Mouse (Mus musculus) liver, embryonic 14.5 days (tissue): ENCODE measurements around the gene Nfia. TPM values are rescaled to one million over a fixed set of nuclear protein-coding genes. Genes with fewer than 3 reads are reported as not detected.

ENCODE experiments used
- ATAC-seq: fragments of 200-750 bp; cut with Nextera tagmentation; 2 replicates; pipeline ENCODE4 v1.8.0; 2017; ENCODE audit warnings: moderate number of reproducible peaks, mild to moderate bottlenecking, moderate library complexity; ENCODE audit not compliant: insufficient read depth
- DNase-seq, 3 experiments: peaks; one replicate each; pipeline ENCODE4 v3.0.0-alpha.2; 2012 to 2013; ENCODE audit warnings: low read depth in 3 of 3, low spot score in 3 of 3
- H3K27ac ChIP-seq: fragments of 300-500 bp; sonication (generic); 2 replicates; pipeline ENCODE4 v1.5.1; 2014; ENCODE audit warnings: moderate library complexity, mild to moderate bottlenecking, control low read depth, inconsistent platforms
- H3K27me3 ChIP-seq: fragments of 300-500 bp; sonication (generic); 2 replicates; pipeline ENCODE4 v1.6.1; 2014; ENCODE audit warnings: mild to moderate bottlenecking, low read length, moderate library complexity; ENCODE audit not compliant: control insufficient read depth, insufficient read depth
- H3K36me3 ChIP-seq: fragments of 300-500 bp; sonication (generic); replicated peaks from 2 replicates; pipeline ENCODE4 v1.6.1; 2014; ENCODE audit warnings: low read depth; ENCODE audit not compliant: control insufficient read depth, insufficient read depth
- H3K4me1 ChIP-seq, 2 experiments: fragments of 200-500 bp in 1 of 2; fragments of 300-500 bp in 1 of 2; sonication (generic) in 1 of 2; replicated peaks; 2 replicates each; pipeline ENCODE4 v1.6.1; 2012 to 2014; ENCODE audit warnings: antibody characterized with exemption in 1 of 2, inconsistent platforms in 1 of 2, low read length in 1 of 2; ENCODE audit not compliant: control insufficient read depth in 2 of 2, insufficient read depth in 2 of 2
- H3K4me2 ChIP-seq: fragments of 300-500 bp; sonication (generic); 2 replicates; pipeline ENCODE4 v1.6.1; 2014; ENCODE audit warnings: low read depth, mild to moderate bottlenecking, control low read depth, moderate library complexity
- H3K4me3 ChIP-seq, 2 experiments: fragments of 200-500 bp in 1 of 2; fragments of 300-500 bp in 1 of 2; sonication (generic) in 1 of 2; 2 replicates each; pipeline ENCODE4 v1.5.1; 2012 to 2014; ENCODE audit warnings: low read depth in 2 of 2, low read length in 2 of 2, mild to moderate bottlenecking in 2 of 2, control low read depth in 1 of 2, inconsistent platforms in 1 of 2, moderate library complexity in 1 of 2; ENCODE audit not compliant: insufficient read depth in 1 of 2
- H3K9ac ChIP-seq: fragments of 300-500 bp; sonication (generic); replicated peaks from 2 replicates; pipeline ENCODE4 v1.6.1; 2014; ENCODE audit warnings: mild to moderate bottlenecking, control low read depth, moderate library complexity
- H3K9me3 ChIP-seq: fragments of 300-500 bp; sonication (generic); 2 replicates; pipeline ENCODE4 v1.6.1; 2016; ENCODE audit warnings: low read length, mixed read lengths; ENCODE audit not compliant: control insufficient read depth
- CTCF ChIP-seq: IDR thresholded peaks from 2 replicates; pipeline ENCODE4 v1.5.1; 2016; ENCODE audit warnings: antibody characterized with exemption, low read depth, control low read depth
- EP300 ChIP-seq: IDR thresholded peaks from 2 replicates; pipeline ENCODE4 v1.6.1; 2016; ENCODE audit warnings: antibody characterized with exemption, low read depth
- WGBS: fragments of 180-500 bp; shearing (Covaris S2); extraction: QIAGEN DNeasy Blood & Tissue Kit; methylation state at CpG from one replicate; pipeline ENCODE4 v1.1.7; 2014; ENCODE audit not compliant: insufficient replicate concordance; 5-methylcytosine and 5-hydroxymethylcytosine counted together
- polyA plus RNA-seq, 2 experiments: library from polyadenylated mRNA; depleted of rRNA in 1 of 2; stranded (reverse) in 1 of 2; unstranded in 1 of 2; fragments of >200 nt; fragmentation: Nextera tagmentation in 1 of 2; extraction: Ambion mirVana in 1 of 2; gene quantifications; 2 replicates each; pipeline versions ENCODE4 v1.2.1 to v1.2.3; 2012 to 2014

The Nfia gene
- polyA plus RNA-seq, 2 experiments = 1.0 to 2.6 TPM

GRCm38 (mm10) chr4:97893915-97894884 lies 121.7 kb downstream of the Nfia start:
- ATAC-seq (peak; percentile 68; the same call in 1 of the 2 replicates), DNase-seq (no peak)
- H3K4me3 ChIP-seq = no peak overlapping the region

GRCm38 (mm10) chr4:97895940-97896339 lies 123.4 kb downstream of the Nfia start:
- Histone ChIP-seq H3K4me3 (no peak overlapping the region), H3K9ac (no peak overlapping the region), H3K4me1 (peaks cover 0 to 7% of the 10 kb centered on the region in 2 experiments; a peak in 1 of 4 replicates), H3K27me3 (no peaks in the 10 kb centered on the region), H3K4me2 (no peak overlapping the region), H3K36me3 (no peaks in the 10 kb centered on the region), H3K27ac (no peak overlapping the region), H3K9me3 (no peaks in the 10 kb centered on the region)
- no peak for ATAC-seq
- DNase-seq = no peak
- TF ChIP-seq EP300 = no peak
- TF ChIP-seq CTCF = no peak
- 55% methylated on average over 5 of the region's 5 CpGs for WGBS

More at GRCm38 (mm10) chr4:97893915-97894884, 121.7 kb downstream of the Nfia start:
- no peak overlapping the region for H3K27ac ChIP-seq
- peaks cover 0 to 5% of the 10 kb centered on the region in 2 experiments; a peak in 1 of 4 replicates for H3K4me1 ChIP-seq
- no peak overlapping the region for H3K4me2 ChIP-seq
- 49% methylated on average over 10 of the region's 10 CpGs for WGBS
- H3K36me3 ChIP-seq = no peaks in the 10 kb centered on the region
- TF ChIP-seq EP300 (peak; percentile 42), CTCF (no peak)
- no peak overlapping the region for H3K9ac ChIP-seq
- no peaks in the 10 kb centered on the region for H3K27me3 ChIP-seq
- no peaks in the 10 kb centered on the region for H3K9me3 ChIP-seq

GRCm38 (mm10) chr4:97900256-97900944 lies 127.9 kb downstream of the Nfia start:
- Histone ChIP-seq H3K4me3 (no peak overlapping the region), H3K36me3 (no peaks in the 10 kb centered on the region), H3K9me3 (no peaks in the 10 kb centered on the region), H3K27me3 (no peaks in the 10 kb centered on the region), H3K9ac (no peak overlapping the region), H3K27ac (no peak overlapping the region), H3K4me1 (peaks cover 0 to 2% of the 10 kb centered on the region in 2 experiments; a peak in 1 of 4 replicates), H3K4me2 (no peak overlapping the region)
- no peak for TF ChIP-seq CTCF
- TF ChIP-seq EP300 = no peak
- DNase-seq (no peak), ATAC-seq (no peak)
- WGBS = 56% methylated on average over 12 of the region's 12 CpGs

GRCm38 (mm10) chr4:97905826-97906225 lies 133.3 kb downstream of the Nfia start:
- no peaks in the 10 kb centered on the region for H3K36me3 ChIP-seq
- no peak overlapping the region for H3K9ac ChIP-seq
- H3K9me3 ChIP-seq = no peaks in the 10 kb centered on the region
- DNase-seq (no peak), ATAC-seq (no peak)
- WGBS = 61% methylated on average over 4 of the region's 4 CpGs
- H3K4me3 ChIP-seq = no peak overlapping the region
- H3K4me2 ChIP-seq = no peak overlapping the region
- no peaks in the 10 kb centered on the region for H3K27me3 ChIP-seq
- H3K27ac ChIP-seq = no peak overlapping the region
- peaks cover 0 to under 1% of the 10 kb centered on the region in 2 experiments; a peak in 1 of 4 replicates for H3K4me1 ChIP-seq
- TF ChIP-seq EP300 (no peak), CTCF (no peak)
